Mouse (Mus musculus): Measurements from ENCODE around the gene Exosc3. TPM values are rescaled to one million over a fixed set of nuclear protein-coding genes. Genes with fewer than 3 reads are reported as not detected.

Gene Exosc3
- polyA plus RNA-seq, 1 experiment from 2014 or later = 46.8 TPM

Other genes with a start within 250 kb of the Exosc3 start
- gene Tomm5, start 234.6 kb downstream of the Exosc3 start, polyA plus RNA-seq (2015; fragmentation: Nextera tagmentation; extraction: Ambion mirVana) = 131 and 139 TPM in 2 replicates
- 0.42 and 0.62 TPM in 2 replicates for gene Frmpd1, start 157.9 kb downstream of the Exosc3 start, polyA plus RNA-seq (2015; fragmentation: Nextera tagmentation; extraction: Ambion mirVana)
- gene Trmt10b, start 45.6 kb downstream of the Exosc3 start, polyA plus RNA-seq (2015; fragmentation: Nextera tagmentation; extraction: Ambion mirVana) = 21.6 and 22.9 TPM in 2 replicates
- gene Dcaf10, start 631 bp downstream of the Exosc3 start, polyA plus RNA-seq (2015; fragmentation: Nextera tagmentation; extraction: Ambion mirVana) = 7.1 and 8.1 TPM in 2 replicates
- 84.5 and 84.7 TPM in 2 replicates for gene Slc25a51, start 66.0 kb upstream of the Exosc3 start, polyA plus RNA-seq (2015; fragmentation: Nextera tagmentation; extraction: Ambion mirVana)
- gene Shb, start 189.7 kb upstream of the Exosc3 start, polyA plus RNA-seq (2015; fragmentation: Nextera tagmentation; extraction: Ambion mirVana) = 5.8 and 7.0 TPM in 2 replicates

Data from forebrain, embryonic 16.5 days (tissue).